Mouse (Mus musculus) right cerebral cortex, postnatal 4 days (tissue): ENCODE data around the gene Pcdh18.
A peak's percentile ranks its signal among the peaks of the same experiment; 100 is the strongest.

ENCODE experiments used
- DNase-seq: peaks from one replicate; pipeline ENCODE4 v3.0.0-alpha.2; 2022

The Pcdh18 gene

DNA sequence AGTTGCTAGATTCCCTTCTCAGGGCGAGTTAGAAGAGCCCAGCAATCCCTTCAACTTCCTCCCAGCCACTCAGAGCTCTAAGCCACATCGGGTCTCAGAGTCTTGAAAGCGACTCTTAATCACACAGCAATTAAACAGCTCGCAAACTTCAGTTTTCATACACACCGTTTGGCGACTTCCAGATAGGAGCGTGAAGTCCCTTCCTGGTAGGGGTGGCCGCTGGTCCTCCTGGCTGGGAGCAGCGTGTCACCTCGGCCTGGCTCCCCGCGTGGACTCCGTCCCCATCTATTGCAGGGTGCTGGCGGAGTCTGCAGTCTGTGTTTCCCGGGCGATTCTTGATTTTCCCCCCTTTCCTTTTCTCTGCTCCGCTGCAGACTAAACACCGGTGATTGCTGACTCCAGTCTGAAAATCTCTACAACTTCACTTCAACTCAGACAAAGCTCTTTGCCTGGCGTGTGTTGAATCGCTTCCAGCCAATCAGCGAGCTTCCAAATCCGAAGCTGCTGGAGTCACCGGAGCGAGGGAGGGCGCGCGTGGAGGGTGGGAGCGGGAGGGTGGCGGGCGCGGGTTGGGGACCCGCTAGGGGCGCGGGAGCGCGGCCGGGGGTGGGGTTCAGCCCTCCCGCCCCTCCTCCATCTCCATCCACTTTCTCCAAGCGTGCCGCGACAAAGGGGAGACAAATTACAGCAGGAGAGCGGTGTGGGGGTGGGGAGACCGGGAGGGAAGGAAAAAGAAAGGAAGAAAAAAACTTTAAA lies at the start of gene Pcdh18:
Gene Pcdh18, minus strand, starts transcription at position 456 of the 756 bp plus-strand sequence.
- peak; percentile 78 for DNase-seq

DNA sequence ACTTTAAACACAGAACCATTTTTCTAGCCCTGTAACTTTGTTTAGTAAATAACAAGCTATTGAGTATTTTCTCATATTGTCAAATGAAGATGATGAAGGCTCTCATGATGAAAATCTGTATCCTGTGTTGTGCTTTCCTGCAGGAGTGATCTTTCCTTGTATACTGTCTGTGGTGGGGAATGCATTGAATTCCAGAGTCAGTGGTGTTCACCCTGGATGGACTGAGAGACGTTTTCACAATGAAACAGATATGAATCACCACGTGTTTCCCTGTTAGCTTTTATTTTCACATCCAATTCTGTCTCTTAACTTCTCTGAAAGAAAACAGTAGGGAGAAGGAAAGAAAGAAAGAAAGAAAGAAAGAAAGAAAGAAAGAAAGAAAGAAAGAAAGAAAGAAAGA lies 49.7 kb upstream of the Pcdh18 start:
- no peak for DNase-seq

GRCm38 (mm10) chr3:49805511-49805910 lies 48.4 kb upstream of the Pcdh18 start:
- DNase-seq = no peak

DNA sequence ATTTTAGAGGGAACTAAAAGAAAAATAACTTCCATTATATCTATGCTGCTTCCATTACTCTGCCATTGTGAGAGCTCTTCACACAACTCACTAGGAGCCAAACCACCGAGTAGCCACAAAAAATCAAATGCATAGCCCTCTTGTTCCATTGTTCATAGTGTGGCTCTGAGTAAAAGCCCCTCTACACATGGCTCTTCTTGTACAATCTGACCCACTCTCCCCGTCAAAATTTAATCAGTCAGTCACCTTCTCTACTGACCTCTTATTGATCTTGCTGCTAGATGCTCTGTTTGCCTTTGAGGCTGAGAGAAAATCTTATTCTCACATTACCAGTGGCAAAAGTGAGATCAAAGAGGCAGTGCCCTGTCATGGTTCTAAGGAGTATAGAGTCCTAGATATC lies 31.2 kb upstream of the Pcdh18 start:
- DNase-seq = no peak

DNA sequence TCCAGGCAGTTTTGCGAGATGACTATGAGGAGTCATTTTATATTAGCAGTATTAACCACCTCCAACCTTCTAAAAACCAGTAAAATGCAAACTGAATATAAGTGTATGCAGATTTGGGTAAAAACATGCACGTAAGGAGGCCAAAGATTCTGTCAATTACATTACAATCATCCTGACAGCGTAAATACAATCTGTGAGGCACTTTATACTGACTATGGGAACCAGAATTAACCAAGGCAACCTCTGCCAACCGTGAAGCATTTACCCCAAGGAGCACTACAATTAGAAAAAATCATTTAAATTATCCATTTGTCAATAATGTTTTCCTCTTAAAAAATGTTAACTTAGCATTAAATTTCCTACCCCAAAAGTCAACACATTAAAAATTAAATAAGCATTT lies 30.6 kb upstream of the Pcdh18 start:
- no peak for DNase-seq

- DNase-seq = no peak
Observed at GRCm38 (mm10) chr3:49768992-49769738, 12.0 kb upstream of the Pcdh18 start.

GRCm38 (mm10) chr3:49762711-49763110 lies 5.6 kb upstream of the Pcdh18 start:
- DNase-seq = no peak

DNA sequence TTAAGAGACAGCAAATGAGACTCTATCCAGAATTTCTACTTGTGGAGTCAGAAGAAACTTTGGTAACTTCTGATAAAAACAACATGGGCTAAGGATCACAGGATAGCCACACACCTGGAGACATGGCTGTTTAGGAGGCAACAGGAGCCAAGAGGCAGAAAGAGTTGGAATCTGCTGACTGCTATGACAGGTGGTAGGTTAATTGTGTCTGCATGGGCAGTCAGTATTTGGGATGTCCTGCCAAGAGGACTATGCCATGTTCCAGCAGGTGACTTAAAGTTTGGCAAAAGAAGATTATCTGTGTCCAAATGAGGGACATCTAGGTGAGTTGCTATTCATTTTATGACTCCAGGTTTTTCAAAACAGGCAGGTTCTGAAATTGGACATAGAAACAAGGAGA lies 4.8 kb upstream of the Pcdh18 start:
- DNase-seq = no peak

DNA sequence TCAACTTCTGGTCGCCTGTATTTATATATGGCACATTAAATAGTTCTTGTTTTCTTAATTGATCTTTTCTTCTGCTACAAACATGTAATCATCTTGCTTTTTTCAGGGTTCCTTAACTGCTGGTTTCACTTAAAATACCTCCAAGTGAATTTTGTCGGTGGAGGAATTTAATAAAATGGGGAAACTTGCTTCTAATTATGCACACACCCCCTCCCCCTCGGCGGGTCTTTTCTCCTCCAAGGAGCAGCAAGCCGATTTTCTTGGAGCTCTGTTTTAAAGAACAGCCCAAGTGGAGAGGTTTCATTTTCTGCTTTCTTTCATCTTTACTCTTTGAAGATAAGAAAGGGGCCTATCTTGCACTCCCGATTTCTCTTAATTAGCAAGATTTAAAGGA lies 498 bp upstream of the Pcdh18 start:
- peak; percentile 25 for DNase-seq

GRCm38 (mm10) chr3:49755986-49756845 lies 909 bp downstream of the Pcdh18 start:
- peak; percentile 31 for DNase-seq

DNA sequence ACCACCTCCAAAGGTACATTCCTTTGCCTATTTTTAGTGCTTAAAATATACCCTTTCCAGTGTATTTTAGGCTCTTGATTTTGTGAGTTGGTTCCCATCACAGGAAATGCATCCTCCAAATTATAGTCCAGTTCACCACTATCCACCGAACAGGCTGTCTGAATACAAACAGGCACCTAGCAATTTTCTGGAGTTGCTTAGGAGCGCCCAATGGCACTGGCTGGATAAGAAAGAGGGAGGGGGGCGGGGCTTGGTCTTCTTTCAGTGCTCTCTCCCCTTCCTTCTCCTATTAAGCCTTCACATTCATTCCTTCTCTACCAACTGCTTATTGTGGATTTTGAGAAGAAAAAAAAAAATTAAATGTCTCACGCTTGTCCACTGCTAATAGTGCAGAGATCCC lies 4.4 kb downstream of the Pcdh18 start:
- DNase-seq = peak; percentile 14

- no peak for DNase-seq
Observed at GRCm38 (mm10) chr3:49749491-49750284, 7.4 kb downstream of the Pcdh18 start.

- DNase-seq = no peak
Observed at GRCm38 (mm10) chr3:49748054-49748453, 9.1 kb downstream of the Pcdh18 start.

GRCm38 (mm10) chr3:49739061-49739460 lies 18.1 kb downstream of the Pcdh18 start:
- no peak for DNase-seq

- no peak for DNase-seq
Observed at GRCm38 (mm10) chr3:49738531-49738930, 18.6 kb downstream of the Pcdh18 start.

DNA sequence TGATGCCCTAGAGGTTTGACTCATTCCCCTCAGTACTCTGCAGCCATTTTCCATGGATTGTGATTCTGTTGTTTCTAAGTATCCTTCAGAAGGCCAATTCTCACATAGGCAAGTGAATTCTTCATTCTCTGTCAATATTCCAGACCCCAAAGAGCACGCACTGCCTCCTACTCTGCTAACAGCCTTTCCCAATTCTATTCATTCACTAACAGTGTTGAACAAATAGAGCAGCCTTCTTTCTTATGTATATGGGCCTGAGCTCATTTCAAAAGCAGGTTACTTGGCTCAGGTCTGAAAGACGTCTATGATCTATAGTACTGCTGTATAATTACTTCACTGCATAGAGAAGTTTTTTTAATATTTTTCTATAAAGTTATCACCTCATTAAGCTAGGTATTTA lies 50.6 kb downstream of the Pcdh18 start:
- DNase-seq = no peak

DNA sequence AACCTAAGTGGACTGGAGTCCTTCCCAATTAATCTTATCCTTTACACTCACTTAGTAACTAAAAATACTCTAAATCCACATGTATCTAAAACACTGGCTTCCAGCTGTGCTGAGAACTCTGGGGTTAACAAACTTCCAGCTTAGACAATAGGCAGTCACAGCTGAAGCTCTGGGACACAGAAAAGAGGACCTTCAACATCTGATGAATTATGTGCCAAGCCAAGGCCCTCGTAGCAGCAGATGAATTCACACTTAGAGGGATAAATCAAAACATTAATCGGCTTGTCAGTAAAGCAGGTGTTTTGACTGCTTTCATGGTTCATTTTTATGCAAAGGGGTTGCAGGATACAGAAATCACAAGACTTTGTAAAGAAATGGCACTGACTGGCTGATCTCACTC lies 57.2 kb downstream of the Pcdh18 start:
- no peak for DNase-seq
